Mouse (Mus musculus): ENCODE results near the gene Dock8. TPM values are rescaled to one million over a fixed set of nuclear protein-coding genes. Genes with fewer than 3 reads are reported as not detected.

The Dock8 gene
- polyA plus RNA-seq, 1 experiment from 2014 or later, result 5.0 TPM

GRCm38 (mm10) chr19:24978852-24979842, 20.2 kb upstream of the Dock8 start:
- ATAC-seq, result peak; percentile 82
- no peaks in the 10 kb centered on the region for H3K27me3 ChIP-seq (replicated peaks; ENCODE audit: control insufficient read depth, insufficient read depth, low read length)
- H3K9me3 ChIP-seq (ENCODE audit: control insufficient read depth, low read length), result no peaks in the 10 kb centered on the region
- H3K27ac ChIP-seq (ENCODE audit: low read length), result peak overlapping the region; percentile 60
- no peak overlapping the region for H3K4me2 ChIP-seq (ENCODE audit: low read depth, low read length)
- H3K4me1 ChIP-seq (ENCODE audit: control insufficient read depth, insufficient read depth, low read length), result peaks cover 3% of the 10 kb centered on the region; the same call in 1 of the 2 replicates
- H3K36me3 ChIP-seq (ENCODE audit: control insufficient read depth, insufficient read depth, low read length), result no peaks in the 10 kb centered on the region
- H3K9ac ChIP-seq (ENCODE audit: low read depth, low read length), result no peak overlapping the region
- no peak overlapping the region for H3K4me3 ChIP-seq (ENCODE audit: low read length)
- 66% methylated on average over 10 of the region's 10 CpGs for WGBS

DNA sequence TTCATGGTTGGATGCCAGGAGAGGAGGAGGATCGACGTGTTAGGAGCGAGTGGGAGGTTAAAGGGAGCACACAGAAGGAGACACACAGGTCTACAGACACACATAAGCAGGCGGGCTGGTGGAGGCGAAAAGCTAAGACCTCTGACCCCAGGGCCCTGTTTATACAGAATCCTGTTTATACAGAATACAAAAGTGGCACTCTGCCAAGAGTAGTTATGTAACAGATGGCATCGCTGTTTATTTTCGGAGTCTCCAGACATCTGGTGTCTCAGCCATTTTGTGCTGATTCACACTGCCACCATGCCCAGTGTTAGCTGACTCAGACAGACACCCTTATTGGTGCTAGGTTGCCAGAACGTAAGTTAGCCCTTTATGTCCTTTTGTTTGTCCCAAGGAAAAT, 18.0 kb upstream of the Dock8 start:
- no peak overlapping the region for H3K4me2 ChIP-seq (ENCODE audit: low read depth, low read length)
- H3K36me3 ChIP-seq (ENCODE audit: control insufficient read depth, insufficient read depth, low read length), result no peaks in the 10 kb centered on the region
- H3K4me3 ChIP-seq (ENCODE audit: low read length), result no peak overlapping the region
- H3K9me3 ChIP-seq (ENCODE audit: control insufficient read depth, low read length), result no peaks in the 10 kb centered on the region
- no peak for ATAC-seq
- no peaks in the 10 kb centered on the region for H3K27me3 ChIP-seq (replicated peaks; ENCODE audit: control insufficient read depth, insufficient read depth, low read length)
- WGBS, result 47% methylated on average over 8 of the region's 8 CpGs
- H3K4me1 ChIP-seq (ENCODE audit: control insufficient read depth, insufficient read depth, low read length), result peaks cover 3% of the 10 kb centered on the region; the same call in 1 of the 2 replicates
- H3K9ac ChIP-seq (ENCODE audit: low read depth, low read length), result no peak overlapping the region
- H3K27ac ChIP-seq (ENCODE audit: low read length), result no peak overlapping the region

DNA sequence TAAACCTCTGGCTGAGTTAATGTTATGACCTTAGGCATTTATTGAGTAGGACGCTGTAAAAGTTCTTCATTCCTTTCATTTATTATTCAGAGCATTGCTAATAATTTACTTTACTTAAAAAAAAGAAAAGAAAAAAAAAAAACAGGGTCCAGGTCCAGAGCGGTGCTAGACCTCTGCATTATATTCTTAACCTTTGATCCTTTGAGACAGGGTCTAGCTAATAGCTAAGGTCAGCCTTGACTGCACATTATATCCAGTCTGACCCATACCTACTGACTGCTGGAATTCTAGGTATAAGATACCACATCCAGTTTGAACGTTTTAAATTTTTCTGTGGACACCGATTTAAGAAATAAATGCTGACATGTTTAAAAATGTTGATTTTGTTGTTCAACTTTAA, 16.3 kb upstream of the Dock8 start:
- Histone ChIP-seq H3K27ac (ENCODE audit: low read length) (no peak overlapping the region), H3K36me3 (ENCODE audit: control insufficient read depth, insufficient read depth, low read length) (no peaks in the 10 kb centered on the region), H3K4me2 (ENCODE audit: low read depth, low read length) (no peak overlapping the region), H3K9ac (ENCODE audit: low read depth, low read length) (no peak overlapping the region), H3K4me1 (ENCODE audit: control insufficient read depth, insufficient read depth, low read length) (peaks cover 3% of the 10 kb centered on the region; the same call in 1 of the 2 replicates), H3K9me3 (ENCODE audit: control insufficient read depth, low read length) (no peaks in the 10 kb centered on the region), H3K4me3 (ENCODE audit: low read length) (no peak overlapping the region), H3K27me3 (replicated peaks; ENCODE audit: control insufficient read depth, insufficient read depth, low read length) (no peaks in the 10 kb centered on the region)
- ATAC-seq, result no peak
- 78% methylated on average over 4 of the region's 4 CpGs for WGBS

GRCm38 (mm10) chr19:24983857-24984498, 15.4 kb upstream of the Dock8 start:
- Histone ChIP-seq H3K27ac (ENCODE audit: low read length) (no peak overlapping the region), H3K4me1 (ENCODE audit: control insufficient read depth, insufficient read depth, low read length) (peaks cover 3% of the 10 kb centered on the region; the same call in 1 of the 2 replicates), H3K27me3 (replicated peaks; ENCODE audit: control insufficient read depth, insufficient read depth, low read length) (no peaks in the 10 kb centered on the region), H3K36me3 (ENCODE audit: control insufficient read depth, insufficient read depth, low read length) (no peaks in the 10 kb centered on the region), H3K9ac (ENCODE audit: low read depth, low read length) (no peak overlapping the region), H3K4me2 (ENCODE audit: low read depth, low read length) (no peak overlapping the region), H3K4me3 (ENCODE audit: low read length) (no peak overlapping the region), H3K9me3 (ENCODE audit: control insufficient read depth, low read length) (no peaks in the 10 kb centered on the region)
- ATAC-seq, result no peak
- WGBS, result 70% methylated on average over 7 of the region's 7 CpGs

DNA sequence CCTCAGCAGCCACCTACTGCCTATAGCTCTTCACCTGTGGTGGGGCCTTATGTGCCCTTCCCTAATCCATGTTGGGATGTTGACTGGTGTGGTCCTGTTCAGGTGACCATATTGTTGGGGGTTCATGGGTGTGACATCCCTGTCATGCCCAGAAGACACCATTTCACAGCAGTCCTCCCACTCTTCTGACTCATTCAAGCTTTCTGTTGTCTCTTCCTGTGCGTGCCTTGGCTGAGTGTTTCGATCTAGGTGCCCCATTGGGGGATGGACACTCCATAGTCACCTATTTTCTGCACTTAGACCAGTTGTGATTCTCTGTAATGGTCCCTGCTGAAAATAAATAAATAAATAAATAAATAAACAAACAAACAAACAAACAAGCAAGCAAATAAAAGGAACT, 14.3 kb upstream of the Dock8 start:
- Histone ChIP-seq H3K27ac (ENCODE audit: low read length) (no peak overlapping the region), H3K4me2 (ENCODE audit: low read depth, low read length) (no peak overlapping the region), H3K27me3 (replicated peaks; ENCODE audit: control insufficient read depth, insufficient read depth, low read length) (no peaks in the 10 kb centered on the region), H3K9ac (ENCODE audit: low read depth, low read length) (no peak overlapping the region), H3K4me3 (ENCODE audit: low read length) (no peak overlapping the region), H3K36me3 (ENCODE audit: control insufficient read depth, insufficient read depth, low read length) (no peaks in the 10 kb centered on the region), H3K9me3 (ENCODE audit: control insufficient read depth, low read length) (no peaks in the 10 kb centered on the region), H3K4me1 (ENCODE audit: control insufficient read depth, insufficient read depth, low read length) (peaks cover 3% of the 10 kb centered on the region; the same call in 1 of the 2 replicates)
- ATAC-seq, result no peak
- WGBS, result 91% methylated on average over 2 of the region's 2 CpGs

GRCm38 (mm10) chr19:24987355-24987754, 12.0 kb upstream of the Dock8 start:
- 65% methylated on average over 4 of the region's 4 CpGs for WGBS
- Histone ChIP-seq H3K27ac (ENCODE audit: low read length) (no peak overlapping the region), H3K9ac (ENCODE audit: low read depth, low read length) (no peak overlapping the region), H3K4me1 (ENCODE audit: control insufficient read depth, insufficient read depth, low read length) (no peaks in the 10 kb centered on the region), H3K4me2 (ENCODE audit: low read depth, low read length) (no peak overlapping the region), H3K4me3 (ENCODE audit: low read length) (no peak overlapping the region), H3K9me3 (ENCODE audit: control insufficient read depth, low read length) (no peaks in the 10 kb centered on the region), H3K27me3 (replicated peaks; ENCODE audit: control insufficient read depth, insufficient read depth, low read length) (no peaks in the 10 kb centered on the region), H3K36me3 (ENCODE audit: control insufficient read depth, insufficient read depth, low read length) (no peaks in the 10 kb centered on the region)
- ATAC-seq, result no peak

DNA sequence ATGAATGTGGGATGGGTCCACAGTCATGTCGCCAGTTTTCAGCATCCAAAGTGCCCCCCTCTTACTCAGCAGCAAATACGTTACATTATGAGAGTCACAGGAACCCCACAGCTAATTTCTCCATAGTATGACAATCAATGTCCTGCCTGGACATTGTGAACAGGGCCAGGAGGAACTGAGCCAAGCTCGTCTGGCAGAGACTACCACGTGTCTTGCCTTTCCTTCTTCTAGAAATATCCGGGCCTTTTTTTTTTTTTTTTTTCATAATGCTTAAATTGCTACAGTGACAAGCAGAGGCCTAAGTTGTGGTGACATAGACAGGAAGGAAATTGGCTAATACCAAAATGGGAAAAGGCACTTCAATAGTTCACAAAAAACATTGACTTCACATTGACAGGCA, 10.5 kb upstream of the Dock8 start:
- Histone ChIP-seq H3K27ac (ENCODE audit: low read length) (no peak overlapping the region), H3K4me2 (ENCODE audit: low read depth, low read length) (no peak overlapping the region), H3K36me3 (ENCODE audit: control insufficient read depth, insufficient read depth, low read length) (no peaks in the 10 kb centered on the region), H3K27me3 (replicated peaks; ENCODE audit: control insufficient read depth, insufficient read depth, low read length) (no peaks in the 10 kb centered on the region), H3K4me3 (ENCODE audit: low read length) (no peak overlapping the region), H3K4me1 (ENCODE audit: control insufficient read depth, insufficient read depth, low read length) (no peaks in the 10 kb centered on the region), H3K9me3 (ENCODE audit: control insufficient read depth, low read length) (no peaks in the 10 kb centered on the region), H3K9ac (ENCODE audit: low read depth, low read length) (no peak overlapping the region)
- 79% methylated on average over 5 of the region's 5 CpGs for WGBS
- ATAC-seq, result no peak

- Histone ChIP-seq H3K9ac (ENCODE audit: low read depth, low read length) (no peak overlapping the region), H3K4me1 (ENCODE audit: control insufficient read depth, insufficient read depth, low read length) (no peaks in the 10 kb centered on the region), H3K27me3 (replicated peaks; ENCODE audit: control insufficient read depth, insufficient read depth, low read length) (no peaks in the 10 kb centered on the region), H3K36me3 (ENCODE audit: control insufficient read depth, insufficient read depth, low read length) (no peaks in the 10 kb centered on the region), H3K4me2 (ENCODE audit: low read depth, low read length) (no peak overlapping the region), H3K27ac (ENCODE audit: low read length) (no peak overlapping the region), H3K4me3 (ENCODE audit: low read length) (no peak overlapping the region), H3K9me3 (ENCODE audit: control insufficient read depth, low read length) (no peaks in the 10 kb centered on the region)
- 66% methylated on average over 7 of the region's 7 CpGs for WGBS
- ATAC-seq, result no peak
These were observed 9.1 kb upstream of the Dock8 start for GRCm38 (mm10) chr19:24990138-24990822.

GRCm38 (mm10) chr19:24993526-24993925, 5.8 kb upstream of the Dock8 start:
- Histone ChIP-seq H3K4me1 (ENCODE audit: control insufficient read depth, insufficient read depth, low read length) (no peaks in the 10 kb centered on the region), H3K27me3 (replicated peaks; ENCODE audit: control insufficient read depth, insufficient read depth, low read length) (no peaks in the 10 kb centered on the region), H3K27ac (ENCODE audit: low read length) (no peak overlapping the region), H3K36me3 (ENCODE audit: control insufficient read depth, insufficient read depth, low read length) (no peaks in the 10 kb centered on the region), H3K4me2 (ENCODE audit: low read depth, low read length) (no peak overlapping the region), H3K9ac (ENCODE audit: low read depth, low read length) (no peak overlapping the region), H3K4me3 (ENCODE audit: low read length) (no peak overlapping the region), H3K9me3 (ENCODE audit: control insufficient read depth, low read length) (no peaks in the 10 kb centered on the region)
- no peak for ATAC-seq
- WGBS, result 65% methylated on average over 6 of the region's 6 CpGs
